Mouse (Mus musculus): ENCODE results near the gene Smim24. TPM values are rescaled to one million over a fixed set of nuclear protein-coding genes. Genes with fewer than 3 reads are reported as not detected.

Gene Smim24
- polyA plus RNA-seq, 2 experiments from 2014 or later: 9.0 to 10.8 TPM

- no peak for ATAC-seq
These were observed 27.0 kb upstream of the Smim24 start, which contains the start of gene 4930404N11Rik for GRCm38 (mm10) chr10:81365672-81366476. Gene 4930404N11Rik, minus strand, starts transcription at chr10:81365816.

GRCm38 (mm10) chr10:81366477-81367206, 26.2 kb upstream of the Smim24 start:
- no peak for ATAC-seq

GRCm38 (mm10) chr10:81367207-81367495, 25.7 kb upstream of the Smim24 start:
- ATAC-seq: no peak

DNA sequence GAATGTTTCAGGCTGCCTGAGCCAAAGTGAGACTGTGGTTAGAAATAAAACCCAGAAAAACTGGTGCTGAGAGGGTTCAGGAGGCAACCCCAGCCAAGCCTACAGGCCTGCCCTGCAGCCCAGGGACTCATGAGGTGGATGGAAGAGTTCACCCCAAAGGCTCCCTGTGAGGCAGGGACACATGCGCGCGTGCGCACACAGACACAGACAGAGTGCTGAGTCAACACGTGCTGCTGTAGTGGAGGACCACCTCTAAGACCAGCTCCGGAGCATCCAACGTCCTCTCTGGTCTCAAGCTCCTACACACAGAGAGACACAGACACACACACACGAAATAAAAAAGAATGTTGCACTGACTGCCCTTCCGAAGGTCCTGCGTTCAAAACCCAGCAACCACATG, 17.5 kb upstream of the Smim24 start:
- no peak for ATAC-seq

- no peak for ATAC-seq
These were observed 16.1 kb upstream of the Smim24 start for GRCm38 (mm10) chr10:81376561-81377361.

DNA sequence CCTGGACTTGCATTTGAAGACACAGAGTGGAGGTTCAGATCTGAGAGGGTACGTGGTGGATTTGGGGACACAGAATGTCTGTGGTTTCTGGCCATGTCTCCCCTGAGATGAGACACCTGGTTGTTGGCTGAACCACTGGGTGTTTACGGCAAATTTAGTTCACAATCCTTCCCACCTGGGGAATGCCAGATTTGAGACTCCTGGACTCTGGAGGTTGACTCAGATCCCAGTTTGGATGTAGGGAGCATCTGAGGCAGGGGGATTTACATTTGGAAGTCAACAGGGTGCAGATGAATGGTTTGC, 15.5 kb upstream of the Smim24 start:
- no peak for ATAC-seq

DNA sequence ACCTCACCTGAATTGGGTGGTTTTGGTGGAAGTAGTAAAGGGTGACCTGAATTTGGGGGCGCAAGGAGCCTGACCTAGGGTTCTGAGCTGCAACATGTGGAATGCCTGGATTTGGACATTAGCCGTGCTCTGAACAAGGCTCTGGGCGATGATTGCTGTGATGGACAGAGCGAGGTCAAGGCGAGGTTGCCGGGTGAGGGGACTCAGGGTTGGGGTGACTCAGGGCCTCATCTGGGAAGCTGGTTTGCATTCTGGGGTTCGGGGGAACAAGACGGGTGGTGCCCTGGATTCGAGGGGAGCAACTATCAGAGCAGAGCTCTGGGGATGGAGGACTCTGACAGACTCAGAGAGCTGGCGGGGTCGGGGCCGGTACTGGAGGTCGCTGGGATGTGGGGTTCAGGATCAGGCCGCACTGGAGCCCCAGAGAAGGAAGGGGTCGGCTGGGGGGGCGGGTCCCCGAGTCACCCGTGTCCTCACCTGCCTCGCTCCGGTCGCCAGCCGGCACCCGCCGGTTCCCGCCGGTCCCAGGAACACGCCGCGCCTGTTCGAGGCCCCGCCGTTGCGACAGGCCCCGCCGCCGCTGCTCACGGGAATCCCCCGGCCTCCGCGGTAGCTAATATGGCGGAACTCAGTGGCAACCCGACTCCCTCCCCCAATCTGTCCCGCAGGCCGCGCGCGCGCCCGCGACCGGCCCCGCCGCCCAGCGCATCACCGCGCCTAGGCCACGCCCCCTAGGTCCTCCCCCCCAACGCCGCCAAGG, 14.9 kb upstream of the Smim24 start, which contains the start of gene Fzr1:
Gene Fzr1 (minus strand): TSS at position 724 of the 760 bp plus-strand sequence.
- no peak for ATAC-seq

DNA sequence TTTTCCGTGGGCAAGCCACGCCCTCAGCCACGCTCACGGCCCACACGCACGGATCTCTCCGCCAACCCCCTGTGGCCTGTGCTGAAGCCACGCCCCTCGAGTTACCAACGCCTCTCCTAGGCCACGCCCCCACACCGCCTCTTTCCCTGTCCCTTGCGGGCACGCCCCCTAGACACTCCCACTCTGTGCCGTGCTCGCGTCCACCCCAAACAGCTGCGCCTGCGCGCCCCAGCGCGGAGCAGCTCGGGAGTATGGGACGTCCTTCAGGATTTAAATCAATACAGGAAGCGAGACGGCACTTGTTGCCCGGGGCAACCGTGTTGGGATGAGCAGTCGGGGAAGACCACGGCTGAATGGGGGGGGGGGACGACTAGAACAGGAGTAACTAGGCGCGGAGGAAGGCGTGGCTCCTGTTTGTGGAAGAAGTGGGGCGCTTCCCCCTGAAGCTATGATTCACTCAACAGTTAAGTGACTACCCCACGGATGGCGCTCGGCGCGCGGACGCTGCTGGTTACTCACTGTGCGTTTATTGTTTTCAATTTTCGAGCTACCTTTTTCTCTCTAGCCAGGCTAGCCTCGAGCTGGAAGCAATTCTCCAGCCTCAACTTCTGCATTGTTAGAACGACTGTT, 14.2 kb upstream of the Smim24 start:
- peak; percentile 95 for ATAC-seq

DNA sequence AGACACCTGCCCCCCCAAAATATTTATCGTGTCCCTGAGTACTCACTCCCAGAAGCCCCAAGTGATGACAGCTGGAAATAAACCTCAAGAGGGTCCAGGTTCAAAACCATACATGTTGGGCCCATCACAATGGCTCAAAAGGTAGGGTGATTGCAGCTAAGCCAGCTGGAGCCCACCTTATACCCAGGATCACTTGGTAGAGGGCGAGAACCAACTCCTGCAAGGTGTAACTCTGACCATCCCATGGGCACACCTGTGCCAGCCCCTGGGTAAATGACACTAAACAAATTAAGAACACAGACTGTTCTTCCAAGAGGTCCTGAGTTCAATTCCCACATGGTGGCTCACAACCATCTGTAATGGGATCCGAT, 13.7 kb upstream of the Smim24 start:
- no peak for ATAC-seq

GRCm38 (mm10) chr10:81379809-81380378, 13.0 kb upstream of the Smim24 start:
- ATAC-seq: no peak

- no peak for ATAC-seq
These were observed 10.8 kb upstream of the Smim24 start for GRCm38 (mm10) chr10:81382039-81382438.

- peak; percentile 94 for ATAC-seq
These were observed 8.8 kb upstream of the Smim24 start, which contains the start of the genes Dohh and Gm48551 for GRCm38 (mm10) chr10:81383802-81384604. Gene Dohh, plus strand, starts transcription at chr10:81384428. Gene Gm48551, plus strand, starts transcription at chr10:81384466.

DNA sequence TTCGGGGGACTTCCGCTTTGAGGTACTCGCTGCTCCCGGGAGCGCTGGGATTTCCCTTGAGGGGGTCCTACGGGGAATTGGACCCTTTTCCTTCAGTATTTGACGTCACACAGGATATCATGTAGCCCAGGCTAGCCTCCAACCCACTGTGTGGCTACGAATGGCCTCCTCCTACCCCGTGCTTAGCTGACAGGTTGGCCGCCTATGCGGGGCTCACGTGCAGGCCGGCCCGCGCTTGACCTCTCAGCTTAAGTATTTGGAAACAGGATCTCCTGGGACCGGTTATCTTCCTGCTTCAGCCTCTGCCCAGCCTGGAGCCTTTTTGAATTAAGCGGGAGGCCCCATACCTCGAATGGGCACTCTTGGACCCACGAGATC, 8.3 kb upstream of the Smim24 start:
- peak; percentile 24 for ATAC-seq

DNA sequence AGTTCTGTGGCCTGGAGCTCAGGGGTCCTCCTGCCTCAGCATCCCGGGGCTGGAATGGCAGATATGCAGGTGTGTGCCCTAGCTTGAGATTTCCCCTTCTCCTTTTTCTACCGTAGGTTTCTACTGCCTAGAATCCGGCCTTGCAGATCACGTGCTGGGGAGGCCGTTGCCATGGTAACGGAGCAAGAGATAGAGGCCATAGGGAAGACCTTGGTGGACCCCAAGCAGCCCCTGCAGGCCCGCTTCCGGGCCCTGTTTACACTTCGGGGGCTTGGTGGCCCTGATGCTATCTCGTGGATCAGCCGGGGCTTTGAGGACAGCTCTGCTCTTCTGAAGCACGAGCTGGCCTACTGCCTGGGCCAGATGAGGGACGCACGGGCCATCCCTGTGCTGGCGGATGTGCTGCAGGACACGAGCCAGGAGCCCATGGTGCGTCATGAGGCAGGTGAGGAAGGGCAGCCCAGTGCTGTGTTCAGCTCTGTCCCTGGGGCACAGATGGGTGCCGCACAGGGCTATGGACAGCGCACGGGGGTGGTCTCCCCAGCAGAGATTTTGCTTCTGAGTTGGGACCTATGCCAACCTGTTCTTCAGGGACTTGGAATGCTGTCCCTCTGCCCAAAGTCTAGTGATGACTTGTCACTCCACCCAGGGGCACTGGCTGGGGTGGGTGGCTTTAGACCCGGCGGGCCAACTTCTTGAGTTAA, 7.1 kb upstream of the Smim24 start:
- ATAC-seq: no peak

- no peak for ATAC-seq
These were observed 5.1 kb upstream of the Smim24 start for GRCm38 (mm10) chr10:81387716-81388115.

GRCm38 (mm10) chr10:81388505-81389055, 4.3 kb upstream of the Smim24 start, which contains the start of gene Gm48552:
Gene Gm48552, plus strand, starts transcription at chr10:81389005.
- ATAC-seq: no peak

- ATAC-seq: no peak
These were observed 3.5 kb upstream of the Smim24 start for GRCm38 (mm10) chr10:81389373-81389772.

GRCm38 (mm10) chr10:81389801-81390677, 2.8 kb upstream of the Smim24 start:
- peak; percentile 71 for ATAC-seq

DNA sequence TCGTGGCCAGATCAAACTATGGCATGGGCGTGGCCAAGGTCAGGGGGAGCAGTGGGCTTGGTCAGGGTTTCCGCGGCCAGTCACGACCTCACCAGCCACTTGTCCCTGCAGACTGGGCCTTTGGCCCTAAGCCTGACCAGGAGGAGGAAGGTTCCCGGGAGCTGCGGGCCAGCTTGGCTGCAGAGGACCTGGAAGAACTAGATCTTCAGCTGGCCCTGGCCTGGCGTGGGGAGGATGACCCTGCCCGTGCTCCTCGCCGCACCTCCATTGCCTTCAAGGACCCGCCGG, 2.2 kb upstream of the Smim24 start:
- no peak for ATAC-seq
